Mouse (Mus musculus) left cerebral cortex, postnatal 10 days (tissue): ENCODE measurements at regions not wholly inside any gene's neighbourhood (a gene's known extent, or its start where the extent isn't known, plus 50 kb on each side); places are given as distances from the start of the nearest gene placed in this dataset.

ENCODE experiments used
- DNase-seq, 2 experiments: peaks; one replicate each; pipeline ENCODE4 v3.0.0; 2021 to 2022; ENCODE audit warnings: low spot score in 2 of 2, mixed read lengths in 1 of 2; ENCODE audit errors: extremely low spot score in 1 of 2
- intact Hi-C: fragments of 180-260 bp; cut with DNase I; formaldehyde crosslinking; loops from one replicate; pipeline ENCODE4 v1.15.1; 2025

DNA sequence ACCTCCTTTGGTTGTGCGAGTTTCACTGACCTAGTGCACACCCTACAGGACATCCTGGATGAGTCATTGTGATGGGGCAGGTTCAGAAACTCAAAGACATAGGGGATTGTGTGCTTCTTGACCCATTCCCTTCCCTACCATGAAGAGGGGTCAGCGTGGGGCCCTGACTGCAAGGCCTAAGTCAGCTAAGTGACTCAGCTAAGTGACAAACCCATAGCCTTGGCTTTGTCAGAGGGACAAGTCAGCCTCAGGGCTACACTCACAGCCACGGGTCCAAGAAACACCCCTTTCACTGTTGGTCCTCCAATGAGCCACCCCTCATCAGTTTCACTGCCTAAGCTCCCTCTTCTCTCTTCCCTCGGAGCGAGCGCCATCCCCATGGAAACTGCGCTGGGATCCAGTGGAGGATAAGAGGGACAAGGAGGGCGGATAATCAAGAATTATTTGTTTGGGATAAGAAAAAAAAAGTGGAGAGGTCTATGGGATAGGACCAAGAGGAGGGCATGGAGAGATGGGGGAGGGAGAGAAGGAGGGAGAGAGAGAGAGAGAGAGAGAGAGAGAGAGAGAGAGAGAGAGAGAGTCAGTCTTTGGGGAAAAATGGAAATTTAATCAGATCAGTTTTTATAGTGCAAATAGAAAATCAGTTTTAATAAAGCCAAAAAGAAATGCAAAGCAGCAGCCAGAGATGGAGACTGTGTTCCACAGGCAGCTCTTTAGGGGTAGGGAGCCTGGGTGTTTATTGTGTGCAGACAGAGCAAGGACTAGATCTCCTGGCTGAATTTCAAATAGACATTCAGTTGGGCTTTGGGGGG, 183.7 kb upstream of the 4931429L15Rik start:
- DNase-seq: peak in 1 of 2 experiments; percentile 34
- intact Hi-C loops: no loop called here

DNA sequence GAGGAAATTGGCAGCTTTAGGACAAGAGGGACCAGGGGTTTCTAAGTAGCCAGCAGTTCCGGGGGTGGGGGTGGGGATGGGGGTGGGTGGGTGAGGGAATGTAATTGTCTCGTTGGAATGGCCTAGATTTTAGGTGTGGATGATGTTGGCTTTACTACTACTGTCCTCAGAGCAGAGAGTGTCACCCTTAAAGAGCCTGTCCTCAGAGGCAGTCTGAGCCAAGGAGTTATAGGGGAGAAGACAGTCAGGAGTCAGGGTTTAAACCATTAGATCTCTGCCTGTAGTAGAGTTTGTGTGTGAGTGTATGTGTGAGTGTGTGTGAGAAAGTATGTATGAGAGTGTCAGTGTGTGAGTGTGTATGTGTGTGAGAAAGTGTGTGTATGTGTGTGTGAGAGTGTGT, 179.6 kb upstream of the 4931429L15Rik start:
- intact Hi-C loops: no loop called here
- DNase-seq: no peak

DNA sequence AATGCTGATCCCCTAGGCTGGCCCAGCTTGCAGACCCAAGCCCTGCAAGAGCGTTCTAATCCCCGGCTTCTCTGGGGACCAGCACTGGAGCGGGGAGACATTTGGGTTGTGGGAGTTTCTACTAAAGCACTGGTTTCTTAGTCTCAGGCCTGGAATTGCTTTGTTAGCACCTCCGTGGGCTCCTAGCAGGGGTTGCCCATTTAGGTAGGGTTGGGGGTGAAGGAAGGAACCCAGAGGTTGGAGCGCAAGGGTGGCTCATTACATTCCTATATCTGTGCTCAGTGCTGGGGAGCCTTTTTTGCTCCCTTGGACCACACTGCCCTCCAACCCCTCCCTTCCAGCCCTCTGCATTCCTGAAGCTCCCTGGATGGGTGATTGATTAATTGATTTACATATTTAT, 179.1 kb upstream of the 4931429L15Rik start:
- DNase-seq: no peak
- intact Hi-C loops: no loop called here

DNA sequence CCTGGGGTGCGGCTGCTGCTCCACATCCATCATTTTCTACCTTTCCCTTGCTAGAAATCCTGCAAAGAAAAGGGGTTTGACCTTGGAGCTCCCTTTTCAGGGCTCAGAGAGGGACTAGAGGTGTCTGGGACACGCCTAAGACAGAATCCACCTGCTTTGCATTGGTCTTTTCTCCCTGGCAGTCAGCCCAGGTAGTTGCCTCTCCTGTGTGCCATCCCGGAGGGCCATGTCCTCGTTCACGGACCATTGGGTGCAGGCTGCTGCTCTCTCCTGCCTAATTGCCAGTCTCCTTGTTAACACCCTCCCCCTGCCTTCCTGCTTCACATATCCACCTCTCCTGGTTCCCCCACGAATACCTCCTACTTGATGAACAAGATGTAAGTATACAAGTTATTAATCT, 175.5 kb upstream of the 4931429L15Rik start:
- DNase-seq: no peak
- intact Hi-C loops: no loop called here

DNA sequence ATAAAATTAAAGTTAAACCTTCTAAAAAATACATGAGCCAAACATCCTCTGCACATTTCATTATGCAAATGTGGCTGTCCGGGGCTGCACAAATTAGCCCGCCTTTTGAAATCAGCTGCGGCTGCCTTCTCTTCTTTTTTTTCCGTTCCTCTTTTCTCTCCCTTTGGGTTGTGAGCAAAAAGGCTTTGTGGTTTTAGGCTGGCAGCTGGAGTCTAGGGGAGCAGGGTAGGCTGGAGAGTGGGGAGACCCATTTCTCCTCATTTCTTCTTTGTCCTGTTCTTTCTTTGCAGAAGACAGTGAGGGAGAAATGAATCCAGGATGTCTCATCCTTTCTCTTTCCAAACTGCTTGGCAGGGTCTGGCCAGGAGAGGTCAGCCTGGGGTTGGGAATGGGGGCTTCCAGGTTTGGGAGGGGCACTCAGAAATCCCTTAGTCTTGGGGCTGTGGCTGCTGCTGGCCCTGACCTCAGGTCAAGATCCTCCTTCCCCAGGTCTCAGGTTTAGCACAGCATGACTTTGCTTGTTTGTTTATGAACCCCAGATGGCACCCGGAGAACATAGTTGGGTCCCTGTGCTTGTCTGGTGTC, 163.2 kb upstream of the 4931429L15Rik start:
- intact Hi-C loops: no loop called here
- no peak for DNase-seq

DNA sequence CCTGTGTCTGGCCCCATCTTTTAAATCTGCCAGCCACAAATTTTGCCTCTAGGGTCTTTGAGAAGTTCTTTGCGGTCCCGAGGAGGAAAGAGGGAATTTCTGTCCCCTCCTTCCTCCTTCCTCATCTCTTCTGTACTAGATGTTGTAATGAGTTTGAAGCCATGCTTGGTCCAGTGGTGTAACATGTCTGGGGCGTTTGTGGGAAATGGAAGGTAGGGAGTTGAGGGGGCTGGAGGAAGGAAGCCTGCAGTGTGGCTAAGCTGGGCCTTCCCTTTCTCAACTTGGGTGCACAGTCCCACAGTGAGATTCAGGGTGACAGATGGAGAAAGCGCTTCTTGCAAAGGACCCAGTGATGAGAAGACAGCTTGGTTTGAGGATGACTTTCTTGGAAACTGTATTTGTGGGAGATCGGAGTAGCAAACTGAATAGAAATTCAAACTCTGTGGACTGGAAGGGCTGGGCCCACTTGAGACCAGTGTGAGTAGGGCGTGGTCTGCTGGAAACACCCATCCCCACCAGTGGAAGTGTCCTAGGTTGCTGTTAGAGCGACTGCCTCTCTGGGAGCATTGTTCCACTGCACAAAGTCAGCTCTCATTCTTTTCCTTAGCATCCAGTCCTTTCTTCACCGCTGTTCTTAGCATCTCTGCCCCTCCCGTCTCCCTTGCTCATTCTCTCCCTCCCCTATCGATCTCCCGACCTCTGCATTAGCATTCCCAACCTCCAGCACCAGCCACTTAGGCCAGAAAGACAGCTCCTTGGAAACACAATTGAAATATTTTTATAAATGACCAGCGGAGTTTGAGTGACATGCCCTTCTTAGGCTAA, 162.5 kb upstream of the 4931429L15Rik start:
- intact Hi-C loops: no loop called here
- DNase-seq: no peak

DNA sequence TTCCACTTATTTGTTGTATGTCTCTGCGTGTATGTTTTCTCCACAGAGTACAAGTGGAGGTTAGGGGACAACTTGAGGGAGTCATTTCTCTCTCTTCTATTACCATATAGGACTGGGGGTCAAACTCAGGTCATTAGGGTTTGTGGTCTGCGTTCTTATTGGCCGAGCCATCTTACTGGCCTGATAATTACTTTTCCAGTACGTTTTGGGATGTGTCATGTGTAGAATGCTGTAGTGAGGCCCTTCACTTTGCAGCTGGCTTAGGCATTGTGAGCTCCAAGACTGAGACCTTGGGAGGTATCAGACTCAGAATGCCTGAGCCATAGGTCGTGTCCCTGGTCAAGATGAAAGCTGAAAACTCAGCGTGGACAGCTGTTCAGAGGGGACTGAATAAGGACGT, 161.7 kb upstream of the 4931429L15Rik start:
- intact Hi-C loops: no loop called here
- DNase-seq: no peak

DNA sequence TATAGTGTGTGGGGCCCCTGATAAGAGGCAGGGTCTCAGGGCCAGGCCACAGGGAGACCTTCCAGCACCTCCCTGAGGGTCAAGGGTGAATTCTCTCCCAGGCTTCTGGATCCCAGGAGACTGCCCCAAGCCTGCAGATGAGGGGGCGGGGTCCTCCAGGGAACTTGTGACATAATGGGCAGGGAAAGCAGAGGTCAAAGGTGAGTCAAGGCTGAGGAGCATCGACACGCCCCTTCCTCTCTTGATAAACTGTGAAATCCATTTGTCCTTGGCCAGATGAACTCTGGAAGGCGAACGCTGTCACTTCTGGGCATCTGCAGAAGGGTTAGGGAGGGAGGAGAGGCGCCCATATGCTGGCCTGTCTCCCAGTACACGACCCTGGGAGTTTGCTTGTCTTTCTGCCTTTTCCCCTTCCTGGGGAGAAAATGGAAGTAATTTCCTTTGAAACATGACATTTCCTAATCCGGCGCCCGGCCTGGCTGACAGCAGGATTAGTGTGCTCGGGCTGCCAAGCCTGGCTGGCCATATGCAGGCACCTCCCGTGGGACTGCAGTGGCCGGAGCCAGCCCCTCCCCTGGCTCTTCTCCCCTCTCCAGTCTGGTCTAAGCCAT, 160.4 kb upstream of the 4931429L15Rik start:
- intact Hi-C loops: no loop called here
- peak in 1 of 2 experiments; percentile 49 for DNase-seq

DNA sequence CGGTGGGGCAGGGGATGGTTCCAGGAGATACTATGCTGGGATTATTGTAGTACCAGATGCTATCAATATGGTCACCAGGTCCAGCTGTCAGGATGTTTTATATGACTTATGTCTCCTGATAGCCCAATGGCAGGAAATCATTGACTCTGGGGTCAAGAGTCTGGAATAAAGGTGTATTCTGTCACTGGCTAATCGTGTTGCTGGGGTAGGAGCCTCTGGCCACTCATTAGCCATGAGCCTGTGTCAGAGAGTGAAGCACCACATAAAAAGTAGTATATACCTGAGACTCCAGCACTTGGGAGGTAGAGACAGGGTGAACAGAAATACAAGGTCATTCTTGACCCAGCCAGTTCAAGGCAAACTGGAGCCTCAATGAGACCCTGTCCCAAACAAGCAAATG, 158.8 kb upstream of the 4931429L15Rik start:
- intact Hi-C loops: no loop called here

DNA sequence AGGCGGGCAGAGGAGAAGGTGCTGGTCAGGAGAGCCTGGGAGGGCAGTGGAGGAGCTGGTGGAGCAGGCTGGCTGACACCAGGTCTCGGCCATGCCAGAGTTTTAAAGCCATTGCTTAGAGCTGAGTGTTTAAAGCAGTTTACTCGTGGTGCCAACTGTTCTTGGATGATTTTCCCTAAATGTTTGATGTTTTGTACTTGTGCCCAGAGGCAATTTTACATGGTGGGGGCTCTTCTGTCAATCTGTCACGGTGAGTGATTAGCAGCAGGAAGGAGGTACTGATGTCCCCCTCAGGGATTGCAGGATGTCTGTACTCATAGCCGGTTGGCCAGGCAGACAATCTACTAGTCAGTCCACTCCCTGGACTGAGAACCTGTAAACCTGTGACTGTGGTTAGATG, 156.7 kb upstream of the 4931429L15Rik start:
- no peak for DNase-seq
- intact Hi-C loops: no loop called here

More for the DNA sequence above, 158.8 kb upstream of the 4931429L15Rik start:
- no peak for DNase-seq

DNA sequence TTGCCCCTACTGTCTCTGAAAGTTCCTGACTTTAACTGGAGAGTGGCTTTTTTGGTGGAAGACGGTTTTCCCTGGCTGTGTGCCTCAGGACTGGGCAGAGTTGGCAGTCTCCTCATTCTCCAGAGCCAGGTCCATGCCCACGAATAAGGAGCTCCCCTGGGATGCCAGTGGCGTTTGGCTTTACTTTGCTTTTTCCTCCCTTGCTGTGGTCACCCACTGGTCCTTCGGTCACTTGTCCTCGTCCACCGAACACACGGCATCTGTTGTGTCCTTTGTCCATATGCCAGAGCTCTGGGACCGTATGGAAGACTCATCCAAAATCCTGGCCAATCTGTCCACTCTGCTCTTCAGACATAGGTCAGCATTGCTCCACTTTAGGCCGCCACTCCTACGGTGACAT, 153.9 kb upstream of the 4931429L15Rik start:
- no peak for DNase-seq
- intact Hi-C loops: no loop called here

DNA sequence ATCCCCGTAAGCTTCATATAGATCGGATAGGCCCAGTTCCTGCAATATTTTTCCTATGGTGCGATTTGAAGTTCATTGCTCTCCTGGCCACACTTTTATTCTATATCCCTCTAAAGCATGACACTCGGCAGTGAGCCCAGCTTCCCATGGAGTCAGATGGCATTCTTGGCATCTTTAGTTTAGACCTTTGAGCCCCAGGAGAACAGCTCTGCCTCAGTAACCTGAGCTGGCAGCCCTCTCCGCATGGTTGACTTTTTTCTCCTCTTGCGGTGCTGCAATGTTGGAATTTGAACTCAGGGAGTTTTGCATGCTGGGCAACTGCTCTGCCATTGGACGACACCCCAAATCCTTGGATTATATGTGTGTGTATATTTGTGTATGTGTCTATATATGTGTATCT, 149.7 kb upstream of the 4931429L15Rik start:
- intact Hi-C loops: no loop called here
- no peak for DNase-seq

DNA sequence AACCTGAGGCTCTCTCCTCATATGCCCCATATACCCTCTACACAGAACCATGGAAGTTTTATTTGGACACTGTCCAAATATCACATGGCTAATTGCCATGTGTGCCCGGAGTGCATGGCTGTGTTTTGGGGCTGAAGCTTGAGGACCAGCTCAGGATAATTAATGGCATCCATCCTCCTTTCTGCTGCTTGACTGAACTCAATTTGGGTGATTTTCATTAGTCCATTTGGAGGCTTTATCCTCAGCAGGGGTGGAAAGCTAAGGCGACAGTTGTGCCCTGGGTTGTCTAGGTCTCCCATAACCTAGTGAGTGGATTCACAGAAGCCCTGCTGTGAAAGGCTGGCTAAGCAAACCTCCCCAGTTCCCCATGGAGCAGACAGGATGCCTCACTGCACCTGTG, 148.5 kb upstream of the 4931429L15Rik start:
- DNase-seq: no peak
- intact Hi-C loops: no loop called here

DNA sequence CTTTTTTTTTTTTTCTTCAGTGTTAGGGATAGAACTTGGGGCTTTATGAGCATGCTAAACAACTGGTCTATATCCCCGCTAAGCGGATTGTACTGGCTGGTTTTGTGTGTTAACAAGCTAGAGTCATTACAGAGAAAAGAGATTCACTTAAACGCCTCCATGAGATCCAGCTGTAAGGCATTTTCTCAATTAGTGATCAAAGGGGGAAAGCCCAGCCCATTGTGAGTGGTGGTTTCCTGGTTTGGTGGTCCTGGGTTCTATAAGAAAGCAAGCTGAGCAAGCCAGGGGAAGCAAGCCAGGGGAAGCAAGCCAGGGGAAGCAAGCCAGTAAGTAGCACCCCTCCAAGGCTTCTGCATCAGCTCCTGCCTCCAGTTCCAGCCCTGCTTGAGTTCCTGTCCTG, 147.9 kb upstream of the 4931429L15Rik start:
- intact Hi-C loops: no loop called here
- no peak for DNase-seq

DNA sequence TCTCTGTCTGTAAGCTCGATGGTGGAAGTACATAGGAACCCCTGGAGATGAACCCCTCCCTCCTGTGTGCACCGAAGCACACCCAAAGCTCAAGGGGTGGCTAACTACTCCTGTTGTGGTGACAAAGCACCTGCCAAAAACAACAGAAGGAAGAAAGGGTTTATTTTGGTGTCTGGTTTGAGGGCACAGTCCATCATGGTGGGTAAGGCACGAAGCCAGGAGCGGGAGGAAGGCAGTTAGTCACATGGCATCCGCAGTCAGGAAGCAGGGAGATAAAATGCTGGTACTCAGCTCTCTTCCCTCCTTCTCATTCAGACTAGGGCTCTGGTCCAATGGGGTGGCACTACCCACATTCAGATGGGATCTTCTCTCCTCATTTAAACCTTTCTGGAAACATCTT, 142.9 kb upstream of the 4931429L15Rik start:
- intact Hi-C loops: no loop called here

DNA sequence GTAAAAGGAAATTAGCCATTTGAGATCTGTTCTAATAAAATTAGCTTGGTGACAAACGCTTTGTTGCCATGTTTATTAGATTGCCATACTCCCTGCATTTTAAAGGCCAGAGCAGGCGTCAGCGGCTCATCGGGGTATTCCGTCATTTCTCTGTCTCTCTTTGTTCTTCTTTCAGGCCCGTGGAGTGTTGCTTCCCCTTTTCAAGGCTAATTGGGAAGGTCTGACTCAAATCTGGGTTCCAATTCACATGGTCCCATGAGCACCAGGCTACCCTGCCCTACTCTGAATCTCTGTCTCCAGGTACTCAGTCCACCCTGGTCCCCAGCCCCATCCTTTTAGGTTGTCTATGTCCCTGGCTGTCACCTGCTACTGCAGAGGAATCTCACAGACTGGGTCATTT, 138.2 kb upstream of the 4931429L15Rik start:
- intact Hi-C loops: no loop called here
- DNase-seq: no peak

More for the DNA sequence above, 142.9 kb upstream of the 4931429L15Rik start:
- no peak for DNase-seq

DNA sequence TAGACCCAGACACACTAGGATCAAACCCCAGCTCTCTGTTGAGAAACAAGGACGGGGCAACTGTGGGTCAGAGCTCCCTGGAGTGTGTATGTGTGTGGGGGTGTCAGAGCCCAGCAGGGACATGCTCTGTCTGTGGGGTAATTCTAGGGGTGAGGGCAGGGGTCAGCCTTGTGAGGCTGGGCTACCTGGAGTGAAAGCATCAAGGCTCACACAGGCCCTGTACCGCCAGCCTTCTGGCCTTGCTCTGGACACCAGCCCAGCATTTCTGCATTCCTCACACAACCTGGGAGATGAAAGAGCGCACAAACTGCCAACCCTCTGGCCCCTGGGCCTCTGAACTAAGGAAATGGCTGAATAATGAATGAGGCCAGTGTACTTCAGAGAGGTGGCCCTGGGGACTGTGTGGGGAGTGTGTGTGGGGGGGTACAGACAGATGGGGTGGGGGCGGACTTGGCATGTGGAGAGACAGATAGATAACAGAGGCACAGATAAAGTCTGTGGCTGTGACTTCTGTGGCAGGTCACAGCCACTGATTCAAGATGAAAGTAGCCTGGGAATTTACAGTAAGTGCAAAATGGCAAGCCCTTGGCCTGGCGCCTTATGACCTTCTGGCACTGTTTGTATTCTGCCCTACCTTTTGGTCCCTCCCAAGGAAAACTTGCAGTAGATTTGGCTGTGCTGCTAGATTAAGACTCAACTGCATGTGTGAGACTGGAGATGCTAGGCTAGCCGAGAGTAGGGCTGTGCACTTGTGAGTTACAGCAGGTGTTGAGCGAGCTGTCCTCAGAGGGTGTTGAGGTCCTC, 135.2 kb upstream of the 4931429L15Rik start:
- peak in 1 of 2 experiments; percentile 39 for DNase-seq
- intact Hi-C loops: no loop called here

DNA sequence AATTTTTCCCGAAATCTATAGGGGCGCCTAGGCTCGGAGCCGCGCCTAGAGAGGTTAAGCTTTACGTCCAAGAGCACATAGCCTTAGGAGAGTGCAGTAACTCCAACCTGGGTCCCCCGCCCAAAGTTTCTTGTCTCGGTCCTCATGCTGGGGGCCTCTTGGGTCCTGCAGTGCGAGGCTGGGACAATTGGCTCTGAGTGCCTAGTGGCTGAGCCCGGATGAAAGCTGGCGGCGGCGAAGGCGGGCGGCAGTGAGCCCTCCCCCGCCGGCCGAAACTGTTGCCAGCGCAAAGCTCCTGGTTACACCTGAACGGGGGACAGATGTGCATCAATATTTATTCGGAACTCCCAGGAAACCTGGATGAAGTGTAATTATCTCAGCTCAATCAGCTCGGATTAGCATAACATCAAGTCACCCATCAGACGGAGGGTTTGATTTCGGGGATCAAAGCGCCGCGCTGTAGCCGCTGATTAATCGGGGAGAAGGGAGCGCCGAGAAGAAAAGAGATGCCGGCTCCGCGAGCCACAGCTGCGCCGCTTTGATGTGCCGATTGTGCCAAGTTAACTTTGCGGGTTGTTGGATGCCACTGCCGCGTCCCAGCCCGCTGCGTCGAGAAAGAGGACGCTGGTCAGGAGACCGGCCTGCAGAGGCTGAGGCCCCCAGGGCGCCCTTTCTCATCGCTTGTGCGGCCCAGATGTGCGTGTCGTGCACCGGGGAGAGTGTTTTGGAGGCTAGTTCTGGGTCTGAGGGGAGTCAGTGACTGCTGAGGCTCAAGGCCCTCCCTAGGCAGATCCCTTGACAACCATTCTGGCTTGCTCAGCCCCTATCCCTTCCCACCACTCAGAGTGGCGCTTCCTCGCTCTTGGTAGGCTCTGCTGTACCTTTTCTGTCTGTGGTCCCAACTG, 123.7 kb upstream of the 4931429L15Rik start:
- intact Hi-C loops: no loop called here
- no peak for DNase-seq
